Comparison of ENCODE assay signal across 24 mouse cellular contexts in the genomic region with DNA sequence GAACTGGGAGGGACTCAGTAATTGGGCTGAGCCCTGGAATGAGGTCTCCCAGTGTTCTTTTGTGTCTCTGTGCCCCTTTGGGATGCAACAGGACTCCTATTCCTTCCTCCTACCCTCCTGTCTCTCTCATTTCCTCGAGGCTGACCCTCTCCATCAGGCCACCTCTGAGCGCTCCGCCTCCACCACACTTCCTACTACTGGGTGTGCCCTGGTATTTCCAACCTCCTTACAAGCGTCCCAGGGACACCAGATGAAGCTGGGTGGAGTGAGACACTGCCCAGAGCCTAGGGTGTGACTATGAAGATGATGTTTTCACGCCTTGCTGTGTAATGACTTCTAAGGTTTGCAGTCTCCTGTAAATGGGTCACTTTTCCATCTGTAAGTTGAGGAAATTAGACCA. TPM values are rescaled to one million over a fixed set of nuclear protein-coding genes. Genes with fewer than 3 reads are reported as not detected.
A peak's percentile ranks its signal among the peaks of the same experiment; 100 is the strongest.
DNase-seq lines count a peak whose midpoint lies in the region; ATAC-seq and TF ChIP-seq lines count a peak whose summit lies in the region.
"Had no signal": no experiment of that assay in that cellular context is flagged by ENCODE, and none has a peak within 500 bp of the region (broad histone marks: within the 10 kb centered on the region; RNA-seq: fewer than 3 reads in every experiment).

No protein-coding gene starts in this region.

- peaks cover 7% of the 10 kb centered on the region; the same call in 1 of the 2 replicates for H3K4me1 ChIP-seq in forebrain, embryonic 14.5 days (ENCODE audit: control insufficient read depth, insufficient read depth, low read length)
- H3K4me1 ChIP-seq in forebrain, embryonic 15.5 days, result peaks cover 16% of the 10 kb centered on the region
- H3K4me1 ChIP-seq in ES-E14 (ENCODE audit: control insufficient read depth in 2 of 2, insufficient read depth in 2 of 2, low read length in 2 of 2, poor library complexity in 1 of 2), result peaks cover 0 to 7% of the 10 kb centered on the region in 2 experiments; a peak in 2 of 4 replicates

- H3K27me3 ChIP-seq in forebrain, embryonic 14.5 days (replicated peaks; ENCODE audit: control insufficient read depth, insufficient read depth, low read length), result no peaks in the 10 kb centered on the region
- H3K27me3 ChIP-seq in forebrain, embryonic 15.5 days, result no peaks in the 10 kb centered on the region
- H3K27me3 ChIP-seq: embryonic facial prominence, embryonic 13.5 days; embryonic facial prominence, embryonic 15.5 days; forebrain, embryonic 12.5 days had no signal

- H3K36me3 ChIP-seq in forebrain, embryonic 14.5 days (ENCODE audit: control insufficient read depth, insufficient read depth, low read length), result no peaks in the 10 kb centered on the region
- no peaks in the 10 kb centered on the region for H3K36me3 ChIP-seq in forebrain, embryonic 15.5 days
- H3K36me3 ChIP-seq in ES-E14 (ENCODE audit: control insufficient read depth, insufficient read depth, low read length, poor library complexity, severe bottlenecking), result no peaks in the 10 kb centered on the region
- H3K36me3 ChIP-seq: embryonic facial prominence, embryonic 13.5 days; embryonic facial prominence, embryonic 15.5 days; forebrain, embryonic 10.5 days; forebrain, embryonic 12.5 days had no signal

- no peak overlapping the region for H3K9ac ChIP-seq in forebrain, embryonic 14.5 days (ENCODE audit: low read length)
- H3K9ac ChIP-seq in forebrain, embryonic 15.5 days (replicated peaks), result no peak overlapping the region
- H3K9ac ChIP-seq in ES-E14 (ENCODE audit: insufficient read depth, low read depth, low read length, poor library complexity, severe bottlenecking), result no peak overlapping the region
- H3K9ac ChIP-seq: embryonic facial prominence, embryonic 13.5 days; embryonic facial prominence, embryonic 15.5 days; forebrain, embryonic 12.5 days had no signal

- H3K9me3 ChIP-seq in forebrain, embryonic 14.5 days (replicated peaks; ENCODE audit: control insufficient read depth, low read length), result no peaks in the 10 kb centered on the region
- no peaks in the 10 kb centered on the region for H3K9me3 ChIP-seq in forebrain, embryonic 15.5 days
- no peaks in the 10 kb centered on the region for H3K9me3 ChIP-seq in ES-E14 (ENCODE audit: control insufficient read depth, insufficient read depth, low read depth, low read length)
- H3K9me3 ChIP-seq: embryonic facial prominence, embryonic 13.5 days; embryonic facial prominence, embryonic 15.5 days; forebrain, embryonic 10.5 days; forebrain, embryonic 12.5 days had no signal

- no peak for DNase-seq in forebrain, embryonic 14.5 days (ENCODE audit: low spot score)
- peak; percentile 60 for DNase-seq in ES-CJ7 (ENCODE audit: low read depth, low spot score)
- no peak for DNase-seq in ES-E14 (ENCODE audit: low read depth, low spot score)
- DNase-seq in ZHBTc4 (ENCODE audit: low read depth, low spot score), result peak; percentile 46
- no peak for DNase-seq in heart, postnatal 36 days
- no peak for DNase-seq in heart, adult 8-10 months (ENCODE audit: low spot score)
- DNase-seq: adrenal gland, adult 2 months; adrenal gland, postnatal 10 days; adrenal gland, postnatal 25 days; cerebellum, adult 11 months; cerebellum, adult 18-20 months; cerebellum, adult 8-10 months; cerebellum, postnatal 14 days; cerebellum, postnatal 36 days; embryo, embryonic 11 days had no signal

- no peak overlapping the region for H3K4me2 ChIP-seq in forebrain, embryonic 14.5 days (ENCODE audit: low read length)
- no peak overlapping the region for H3K4me2 ChIP-seq in forebrain, embryonic 15.5 days (replicated peaks)
- H3K4me2 ChIP-seq: embryonic facial prominence, embryonic 13.5 days; embryonic facial prominence, embryonic 15.5 days; forebrain, embryonic 12.5 days had no signal

- in situ Hi-C loops in ES-E14 (cut with MboI; ENCODE audit: low sequenced_read_pairs in 2 of 2, unreplicated experiment in 2 of 2), result no loop called here

- H3K27ac ChIP-seq in forebrain, embryonic 14.5 days (ENCODE audit: low read depth, low read length), result 0 out of 2 replicates have a peak overlapping the region, but pooled peaks have one; percentile 23
- no peak overlapping the region for H3K27ac ChIP-seq in forebrain, embryonic 15.5 days (replicated peaks)
- H3K27ac ChIP-seq in ES-E14 (ENCODE audit: insufficient read depth, low read depth, low read length, poor library complexity, severe bottlenecking), result 0 out of 2 replicates have a peak overlapping the region, but pooled peaks have one; percentile 19
- H3K27ac ChIP-seq: embryonic facial prominence, embryonic 13.5 days; embryonic facial prominence, embryonic 15.5 days; forebrain, embryonic 10.5 days; forebrain, embryonic 12.5 days had no signal

- intact Hi-C loops in heart, postnatal 36 days (cut with DNase I), result no loop called here

- ATAC-seq in forebrain, embryonic 14.5 days, result no peak
- ATAC-seq in forebrain, embryonic 15.5 days (replicated peaks), result no peak
- ATAC-seq: forebrain, embryonic 16.5 days had no signal

- 49% methylated on average over 5 of the region's 5 CpGs for WGBS in forebrain, embryonic 14.5 days
- WGBS in forebrain, embryonic 15.5 days, result 61% methylated on average over 5 of the region's 5 CpGs

- H3K4me3 ChIP-seq in forebrain, embryonic 14.5 days (ENCODE audit: low read depth, low read length), result no peak overlapping the region
- H3K4me3 ChIP-seq in forebrain, embryonic 15.5 days, result no peak overlapping the region
- no peak overlapping the region for H3K4me3 ChIP-seq in ES-E14 (ENCODE audit: insufficient read depth in 1 of 2, low read depth in 1 of 2, low read length in 2 of 2, poor library complexity in 1 of 2, severe bottlenecking in 1 of 2)
- H3K4me3 ChIP-seq: embryonic facial prominence, embryonic 13.5 days; embryonic facial prominence, embryonic 15.5 days; erythroblast, embryonic 14.5 days; forebrain, embryonic 10.5 days; forebrain, embryonic 12.5 days had no signal

TF ChIP-seq in ES-E14, 5 proteins besides CTCF, POLR2A, EP300 and RAD21:
- no peak for TF ChIP-seq HCFC1 (IDR thresholded peaks at IDR 0.05; ENCODE audit: borderline replicate concordance, insufficient read depth, low read length)
TF ChIP-seq in ES-E14: peak in this region for 0.

RNA-seq across cellular contexts. Expression of a gene that starts 1.4 kb away (rescaled TPM):
- 298 and 382 TPM in 2 replicates for polyA plus RNA-seq in forebrain, embryonic 14.5 days (2014; fragmentation: Nextera tagmentation; extraction: Ambion mirVana)
- 438 and 448 TPM in 2 replicates for polyA plus RNA-seq in forebrain, embryonic 15.5 days (2015; fragmentation: Nextera tagmentation; extraction: Ambion mirVana)
- 1.8 and 4.7 TPM in 2 replicates for total RNA-seq in ES-E14 (2012; rRNA removed)
- total RNA-seq in heart, postnatal 36 days (2021), result 1 to 10 TPM; 3.0 to 3.6 TPM
- total RNA-seq in heart, adult 8-10 months (2022), result 1 to 10 TPM; 2.0 to 5.6 (median 4.3) TPM
- total RNA-seq: common myeloid progenitor, adult 5-6 weeks; MEL had no signal
- polyA plus RNA-seq: erythroblast, embryonic 14.5 days had no signal

Comparison
In these comparisons a context has a peak if more than half of its experiments do, and no peak if none do; other contexts are left out.
1. DNase-seq: peak in ES-CJ7 (single experiment) and ZHBTc4 (single experiment); none in forebrain, embryonic 14.5 days (single experiment), ES-E14 (single experiment), heart, postnatal 36 days (0 of 2) and heart, adult 8-10 months (single experiment).